Mouse (Mus musculus): ENCODE measurements around the gene Guk1.

DNA sequence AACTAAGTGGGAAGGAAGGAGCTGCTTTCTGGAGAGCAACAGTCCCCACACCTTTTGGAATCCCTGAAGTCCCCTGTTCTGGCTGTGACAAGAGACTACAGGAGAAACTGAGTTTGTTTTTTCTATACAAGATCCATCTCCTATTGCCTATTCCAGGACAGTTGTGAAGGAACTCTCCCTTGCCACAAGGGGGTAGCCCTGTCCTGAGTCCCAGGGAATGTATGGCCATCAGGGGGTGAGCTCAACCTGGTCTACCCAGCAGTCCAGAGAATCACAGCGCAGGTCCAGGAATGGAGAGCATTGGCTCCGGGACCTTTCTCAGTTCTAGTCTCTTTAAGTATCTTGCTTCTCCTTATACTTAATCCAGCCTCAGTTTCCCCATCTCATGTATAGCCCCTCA, 40.8 kb upstream of the Guk1 start:
- TF ChIP-seq CTCF (IDR thresholded peaks at IDR 0.05; ENCODE audit: low read depth, low read length) (peak; percentile 59), POLR2A (IDR thresholded peaks at IDR 0.05; ENCODE audit: insufficient read depth, low read length) (no peak), EP300 (IDR thresholded peaks at IDR 0.05; ENCODE audit: insufficient read depth, low read depth, low read length) (no peak)

Data from ES-Bruce4 (cell line).